Mouse (Mus musculus) CH12.LX (cell line): ENCODE measurements around the gene Zfp408. TPM values are rescaled to one million over a fixed set of nuclear protein-coding genes. Genes with fewer than 3 reads are reported as not detected.
A peak's percentile ranks its signal among the peaks of the same experiment; 100 is the strongest.
"Not testable (repeated sequence)": the region's sequence is repeated elsewhere in the genome, so short reads cannot be mapped to it uniquely, and the experiment has no call there.

ENCODE experiments used
- DNase-seq: peaks from one replicate; pipeline ENCODE4 v3.0.0-alpha.2; 2013; ENCODE audit errors: extremely low read depth
- H3K27ac ChIP-seq: 2 replicates; pipeline ENCODE4 v1.5.1; 2012; ENCODE audit warnings: low read depth, mild to moderate bottlenecking, control low read depth, moderate library complexity; ENCODE audit not compliant: insufficient read depth
- H3K27me3 ChIP-seq: replicated peaks from 2 replicates; pipeline ENCODE3; 2012; ENCODE audit warnings: inconsistent platforms
- H3K36me3 ChIP-seq, 2 experiments: replicated peaks in 1 of 2; 2 replicates each; pipeline versions ENCODE3 to v1.6.1; 2012; ENCODE audit warnings: inconsistent platforms in 1 of 2, low read length in 1 of 2, mild to moderate bottlenecking in 1 of 2, mixed read lengths in 1 of 2, moderate library complexity in 1 of 2; ENCODE audit not compliant: control insufficient read depth in 1 of 2, insufficient read depth in 1 of 2
- H3K4me1 ChIP-seq, 2 experiments: 2 replicates each; pipeline ENCODE4 v1.6.1; 2012; ENCODE audit warnings: inconsistent platforms in 1 of 2, moderate library complexity in 1 of 2; ENCODE audit not compliant: insufficient read depth in 2 of 2, control insufficient read depth in 1 of 2
- H3K4me2 ChIP-seq: 2 replicates; pipeline ENCODE4 v1.6.1; 2012; ENCODE audit warnings: low read depth, mild to moderate bottlenecking, control low read depth; ENCODE audit not compliant: poor library complexity, insufficient read depth, severe bottlenecking
- H3K4me3 ChIP-seq, 3 experiments: fragments of 150-350 bp in 1 of 3; sonication (generic) in 1 of 3; replicated peaks in 1 of 3; 2 replicates each; pipeline versions ENCODE3 to v1.5.1; 2011 to 2012; ENCODE audit warnings: low read depth in 2 of 3, low read length in 2 of 3, mild to moderate bottlenecking in 2 of 3, moderate library complexity in 2 of 3, control low read depth in 1 of 3, improper control_type of control experiment in 1 of 3, inconsistent platforms in 1 of 3, mixed read lengths in 1 of 3; ENCODE audit not compliant: poor library complexity in 1 of 3
- H3K79me2 ChIP-seq: replicated peaks from 2 replicates; pipeline ENCODE4 v1.6.1; 2012; ENCODE audit warnings: mild to moderate bottlenecking, moderate library complexity; ENCODE audit not compliant: control insufficient read depth, poor library complexity, insufficient read depth, severe bottlenecking; ENCODE audit errors: extremely low read depth
- H3K9ac ChIP-seq: 2 replicates; pipeline ENCODE4 v1.6.1; 2012; ENCODE audit warnings: low read depth, mild to moderate bottlenecking, control low read depth, moderate library complexity; ENCODE audit not compliant: insufficient read depth
- H3K9me3 ChIP-seq: replicated peaks from 2 replicates; pipeline ENCODE3; 2012; ENCODE audit warnings: low read length, inconsistent platforms, mixed read lengths
- CTCF ChIP-seq, 2 experiments: IDR thresholded peaks in 1 of 2; conservative IDR thresholded peaks in 1 of 2; 2 replicates each; pipeline ENCODE4 v1.5.1; 2011 to 2012; ENCODE audit warnings: low read depth in 2 of 2, low read length in 2 of 2, improper control_type of control experiment in 1 of 2, inconsistent platforms in 1 of 2, mild to moderate bottlenecking in 1 of 2, moderate library complexity in 1 of 2
- E2F4 ChIP-seq: IDR thresholded peaks from 2 replicates; pipeline ENCODE4 v1.6.1; 2011; ENCODE audit warnings: low read depth, low read length, improper control_type of control experiment; ENCODE audit not compliant: insufficient replicate concordance
- ELF1 ChIP-seq: IDR thresholded peaks from 2 replicates; pipeline ENCODE4 v1.6.1; 2014; ENCODE audit warnings: low read depth, mild to moderate bottlenecking, inconsistent platforms, low read length, improper control_type of control experiment
- EP300 ChIP-seq: IDR thresholded peaks from 2 replicates; pipeline ENCODE4 v1.6.1; 2011; ENCODE audit warnings: low read length, improper control_type of control experiment
- HCFC1 ChIP-seq: IDR thresholded peaks from 2 replicates; pipeline ENCODE4 v1.6.1; 2012; ENCODE audit warnings: low read depth, mild to moderate bottlenecking, inconsistent platforms, low read length, improper control_type of control experiment
- IRF4 ChIP-seq: IDR thresholded peaks from 2 replicates; pipeline ENCODE4 v1.6.1; 2014; ENCODE audit warnings: low read depth, mild to moderate bottlenecking, inconsistent platforms, low read length, improper control_type of control experiment
- KAT2A ChIP-seq: IDR thresholded peaks from 2 replicates; pipeline ENCODE4 v1.6.1; 2012; ENCODE audit warnings: low read length, improper control_type of control experiment, inconsistent platforms; ENCODE audit not compliant: insufficient replicate concordance
- MEF2A ChIP-seq: IDR thresholded peaks from 2 replicates; pipeline ENCODE4 v1.6.1; 2014; ENCODE audit warnings: low read depth, mild to moderate bottlenecking, inconsistent platforms, low read length, improper control_type of control experiment, borderline replicate concordance
- RAD21 ChIP-seq: IDR thresholded peaks from 2 replicates; pipeline ENCODE4 v1.6.1; 2011; ENCODE audit warnings: low read depth, mild to moderate bottlenecking, low read length, improper control_type of control experiment, moderate library complexity
- SMC3 ChIP-seq: IDR thresholded peaks from 2 replicates; pipeline ENCODE4 v1.6.1; 2011; ENCODE audit warnings: low read depth, low read length, improper control_type of control experiment
- UBTF ChIP-seq: IDR thresholded peaks from 2 replicates; pipeline ENCODE4 v1.6.1; 2012; ENCODE audit warnings: low read depth, mild to moderate bottlenecking, inconsistent platforms, low read length, improper control_type of control experiment, moderate library complexity
- dilution Hi-C: fragments of 300-500 bp; cut with MboI; formaldehyde crosslinking; loops from 2 replicates; pipeline ENCODE4 v1.14.3; 2020; ENCODE audit warnings: low sequenced_read_pairs; ENCODE audit not compliant: extremely low pct_unique_long_range_greater_than_20kb, extremely low pct_ligation_motif_present
- in situ Hi-C: fragments of 300-500 bp; cut with MboI; formaldehyde crosslinking; loops from 3 replicates; pipeline ENCODE4 v1.14.3; 2019; ENCODE audit warnings: low sequenced_read_pairs, low pct_ligation_motif_present, low pct_unique_long_range_greater_than_20kb, mixed read lengths
- polyA plus RNA-seq: library from polyadenylated mRNA; unstranded; fragments of >175 nt; gene quantifications from 2 replicates; pipeline ENCODE4 v1.2.1, GENCODE M21; 2012; ENCODE audit warnings: low read depth; ENCODE audit not compliant: insufficient read length
- total RNA-seq, 2 experiments: library from RNA; depleted of rRNA; stranded (reverse); fragments of 300-350 nt in 1 of 2; fragments of >200 nt in 1 of 2; gene quantifications; 2 replicates each; pipeline ENCODE4 v1.2.3; 2012 to 2014

Gene Zfp408
- total and polyA plus RNA-seq, 3 experiments, result 8.1 to 16.0 (median 9.2) TPM

DNA sequence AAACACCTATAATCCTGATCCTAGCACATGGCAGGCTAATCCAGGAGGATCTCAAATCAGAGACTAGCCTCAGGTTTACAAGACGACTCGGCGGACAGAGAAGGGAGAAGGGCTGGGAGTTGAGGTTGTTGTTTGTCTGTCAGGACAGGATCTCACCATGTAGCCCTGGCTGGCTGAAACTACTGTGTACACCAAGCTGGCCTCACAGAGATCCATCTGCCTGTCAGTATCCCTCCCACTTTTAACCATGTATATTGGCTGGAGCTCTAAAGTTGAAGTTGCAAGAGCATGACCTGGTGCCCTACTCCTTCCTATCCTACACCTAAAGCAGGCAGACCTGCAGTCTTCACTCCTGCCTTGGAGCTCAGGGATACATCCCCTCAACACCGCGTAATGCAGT, 27.2 kb downstream of the Zfp408 start:
- Histone ChIP-seq H3K27me3 (no peaks in the 10 kb centered on the region), H3K4me2 (no peak overlapping the region), H3K36me3 (peaks cover 35 to 66% of the 10 kb centered on the region in 2 experiments), H3K4me3 (no peak overlapping the region), H3K79me2 (no peaks in the 10 kb centered on the region), H3K27ac (no peak overlapping the region), H3K9ac (no peak overlapping the region), H3K4me1 (no peaks in the 10 kb centered on the region), H3K9me3 (no peaks in the 10 kb centered on the region)
- DNase-seq, result no peak
- in situ Hi-C loops, result no loop called here
- dilution Hi-C loops, result no loop called here
- no peak for TF ChIP-seq MEF2A
- no peak for TF ChIP-seq SMC3
- no peak for TF ChIP-seq ELF1
- no peak for TF ChIP-seq IRF4
- TF ChIP-seq E2F4, result no peak
- TF ChIP-seq UBTF, result no peak
- no peak for TF ChIP-seq HCFC1
- TF ChIP-seq EP300, result no peak

DNA sequence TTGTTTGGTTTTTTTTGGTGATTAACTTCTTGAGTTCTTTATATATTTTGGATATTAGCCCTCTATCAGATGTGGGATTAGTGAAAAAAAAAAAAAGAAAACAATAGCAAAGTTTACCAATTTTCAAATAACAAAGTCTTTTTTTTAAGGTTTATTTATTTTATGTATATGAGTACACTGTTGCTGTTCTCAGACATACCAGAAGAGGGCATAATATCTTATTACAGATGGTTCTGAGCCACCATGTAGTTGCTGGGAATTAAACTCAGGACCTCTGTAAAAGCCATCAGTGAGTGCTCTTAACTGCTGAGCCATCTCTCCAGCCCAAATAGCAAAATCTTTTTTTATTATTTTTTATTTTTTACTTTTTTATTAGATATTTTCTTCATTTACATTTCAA, 40.2 kb downstream of the Zfp408 start:
- H3K4me1 ChIP-seq, H3K9me3 ChIP-seq, H3K27ac ChIP-seq, DNase-seq, in situ Hi-C loops, H3K4me2 ChIP-seq, H3K79me2 ChIP-seq, H3K27me3 ChIP-seq, dilution Hi-C loops, H3K9ac ChIP-seq, H3K4me3 ChIP-seq: not testable (repeated sequence)
- H3K36me3 ChIP-seq, result peaks cover 42 to 52% of the 10 kb centered on the region in 2 experiments

GRCm38 (mm10) chr2:91602389-91602788, 47.2 kb downstream of the Zfp408 start:
- Histone ChIP-seq H3K9ac (no peak overlapping the region), H3K36me3 (peaks cover 49 to 80% of the 10 kb centered on the region in 2 experiments), H3K4me2 (no peak overlapping the region), H3K27ac (no peak overlapping the region), H3K9me3 (no peaks in the 10 kb centered on the region), H3K27me3 (no peaks in the 10 kb centered on the region), H3K4me3 (no peak overlapping the region), H3K4me1 (peaks cover 0 to 2% of the 10 kb centered on the region in 2 experiments; a peak in 1 of 4 replicates), H3K79me2 (no peaks in the 10 kb centered on the region; the same call in 1 of the 2 replicates)
- DNase-seq, result no peak
- in situ Hi-C loops (no loop called here), dilution Hi-C loops (no loop called here)
- TF ChIP-seq KAT2A (no peak), RAD21 (peak; percentile 11), CTCF (conservative IDR thresholded peaks at IDR 0.05 in 1 of 2, IDR thresholded peaks at IDR 0.05 in 1 of 2; ENCODE audit: low read depth in 2 of 2, low read length in 2 of 2) (peak in 1 of 2 experiments; percentile 42; a peak in 2 of 4 replicates)
